Mouse (Mus musculus) limb, embryonic 14.5 days (tissue): Measurements from ENCODE around the gene Psrc1. TPM values are rescaled to one million over a fixed set of nuclear protein-coding genes. Genes with fewer than 3 reads are reported as not detected.

ENCODE experiments used
- ATAC-seq: fragments of 200-750 bp; cut with Nextera tagmentation; 2 replicates; pipeline ENCODE4 v1.8.0; 2017; ENCODE audit warnings: low read depth, moderate number of reproducible peaks, moderate TSS enrichment; ENCODE audit not compliant: low FRiP score
- DNase-seq: peaks from one replicate; pipeline ENCODE4 v3.0.0-alpha.2; 2015; ENCODE audit warnings: low spot score
- H3K27ac ChIP-seq: fragments of 300-500 bp; sonication (generic); replicated peaks from 2 replicates; pipeline ENCODE4 v1.5.1; 2014; ENCODE audit warnings: low read depth, mild to moderate bottlenecking, low read length, moderate library complexity, mixed read lengths
- H3K27me3 ChIP-seq: fragments of 300-500 bp; sonication (generic); 2 replicates; pipeline ENCODE4 v1.6.1; 2014; ENCODE audit warnings: low read length, mixed read lengths; ENCODE audit not compliant: control insufficient read depth, insufficient read depth
- H3K36me3 ChIP-seq: fragments of 300-500 bp; sonication (generic); 2 replicates; pipeline ENCODE4 v1.6.1; 2014; ENCODE audit warnings: mild to moderate bottlenecking, low read length, moderate library complexity, mixed read lengths; ENCODE audit not compliant: control insufficient read depth, insufficient read depth
- H3K4me1 ChIP-seq: fragments of 300-500 bp; sonication (generic); 2 replicates; pipeline ENCODE4 v1.6.1; 2014; ENCODE audit warnings: antibody characterized with exemption, low read length, mixed read lengths; ENCODE audit not compliant: control insufficient read depth, insufficient read depth
- H3K4me2 ChIP-seq: fragments of 300-500 bp; sonication (generic); replicated peaks from 2 replicates; pipeline ENCODE4 v1.6.1; 2014; ENCODE audit warnings: low read depth, mild to moderate bottlenecking, low read length, moderate library complexity; ENCODE audit not compliant: severe bottlenecking
- H3K4me3 ChIP-seq: fragments of 300-500 bp; sonication (generic); replicated peaks from 2 replicates; pipeline ENCODE4 v1.5.1; 2014; ENCODE audit warnings: low read length
- H3K9ac ChIP-seq: fragments of 300-500 bp; sonication (generic); 2 replicates; pipeline ENCODE4 v1.6.1; 2014; ENCODE audit warnings: mild to moderate bottlenecking, low read depth, low read length, moderate library complexity; ENCODE audit not compliant: severe bottlenecking
- H3K9me3 ChIP-seq: fragments of 300-500 bp; sonication (generic); 2 replicates; pipeline ENCODE4 v1.6.1; 2016; ENCODE audit warnings: low read length; ENCODE audit not compliant: control insufficient read depth
- POLR2A ChIP-seq: fragments of 200-500 bp; IDR thresholded peaks from 2 replicates; pipeline ENCODE4 v1.8.0; 2012; ENCODE audit warnings: inconsistent platforms, mild to moderate bottlenecking, moderate library complexity, borderline replicate concordance; ENCODE audit not compliant: insufficient read depth, insufficient read length; ENCODE audit errors: extremely low read depth
- WGBS: fragments of 180-500 bp; shearing (Covaris S2); extraction: QIAGEN DNeasy Blood & Tissue Kit; methylation state at CpG from one replicate; pipeline ENCODE4 v1.1.7; 2014; 5-methylcytosine and 5-hydroxymethylcytosine counted together
- polyA plus RNA-seq, 2 experiments: library from polyadenylated mRNA; depleted of rRNA in 1 of 2; stranded (reverse) in 1 of 2; unstranded in 1 of 2; fragments of >200 nt; fragmentation: Nextera tagmentation in 1 of 2; extraction: Ambion mirVana in 1 of 2; gene quantifications; 2 replicates each; pipeline versions ENCODE4 v1.2.1 to v1.2.3; 2012 to 2014

Gene Psrc1
- polyA plus RNA-seq, 2 experiments = 38.0 to 86.7 TPM

DNA sequence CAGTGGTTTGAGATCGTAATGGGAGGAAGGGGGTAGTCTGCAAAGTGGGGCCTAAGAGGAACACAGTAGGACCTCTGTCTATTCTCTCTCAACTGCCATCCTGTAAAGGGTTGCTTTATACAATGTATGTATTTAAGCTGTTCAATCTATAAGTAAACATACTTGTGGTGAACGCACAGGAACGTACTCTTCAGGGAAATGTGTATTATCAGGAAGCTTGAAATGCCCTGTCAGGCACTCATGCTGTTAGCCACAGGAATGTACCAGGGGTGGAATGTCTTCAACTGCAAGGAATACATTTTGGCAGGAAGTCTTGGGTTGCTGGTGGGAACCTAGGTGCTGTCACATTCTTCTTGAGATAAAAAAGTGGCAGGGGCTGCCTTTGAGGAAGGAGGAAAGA is 10.9 kb upstream of the Psrc1 start:
- Histone ChIP-seq H3K27ac (no peak overlapping the region), H3K4me2 (no peak overlapping the region), H3K4me3 (no peak overlapping the region), H3K36me3 (no peaks in the 10 kb centered on the region), H3K9me3 (no peaks in the 10 kb centered on the region), H3K4me1 (no peaks in the 10 kb centered on the region), H3K9ac (no peak overlapping the region), H3K27me3 (no peaks in the 10 kb centered on the region)
- ATAC-seq (no peak), DNase-seq (no peak)
- WGBS = 71% methylated on average over 3 of the region's 3 CpGs
- no peak for TF ChIP-seq POLR2A

DNA sequence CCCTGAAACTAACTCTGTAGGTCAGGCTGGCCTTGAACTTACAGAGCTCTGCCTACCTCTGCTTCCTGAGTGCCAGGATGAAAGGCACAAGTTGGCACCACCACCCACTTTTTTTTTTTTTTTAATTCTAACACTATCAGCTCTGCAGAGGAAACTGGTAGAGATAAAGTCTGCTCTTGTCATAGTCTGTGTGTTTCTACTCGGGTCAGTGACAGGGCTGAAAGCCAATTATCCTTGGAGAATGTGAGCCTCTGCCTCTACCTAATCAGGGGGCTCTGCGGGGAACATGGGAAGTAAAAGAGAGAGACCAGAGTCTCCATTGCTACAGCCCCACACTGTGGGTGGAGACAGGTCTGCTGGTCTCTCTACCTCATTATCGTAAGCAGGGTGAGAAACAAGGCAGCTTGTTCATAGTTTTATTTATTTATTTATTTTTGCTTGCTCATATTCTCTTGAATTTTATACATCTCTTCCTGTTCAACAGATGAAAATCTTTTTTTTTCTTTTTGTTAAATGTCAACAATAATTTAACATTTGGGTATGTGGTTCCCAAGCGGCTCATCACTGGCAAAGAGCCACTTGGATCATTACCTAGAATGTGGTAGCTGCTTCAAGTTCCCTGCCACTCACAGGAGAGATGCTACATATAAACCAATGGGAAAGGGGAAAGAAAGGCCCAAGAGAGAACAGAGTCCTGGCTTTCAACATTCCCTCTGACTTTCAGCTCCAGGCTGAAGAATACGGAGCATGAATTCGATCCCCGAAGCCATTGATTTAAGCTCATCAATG is 4.6 kb upstream of the Psrc1 start:
- WGBS = 82% methylated on average over 7 of the region's 7 CpGs

DNA sequence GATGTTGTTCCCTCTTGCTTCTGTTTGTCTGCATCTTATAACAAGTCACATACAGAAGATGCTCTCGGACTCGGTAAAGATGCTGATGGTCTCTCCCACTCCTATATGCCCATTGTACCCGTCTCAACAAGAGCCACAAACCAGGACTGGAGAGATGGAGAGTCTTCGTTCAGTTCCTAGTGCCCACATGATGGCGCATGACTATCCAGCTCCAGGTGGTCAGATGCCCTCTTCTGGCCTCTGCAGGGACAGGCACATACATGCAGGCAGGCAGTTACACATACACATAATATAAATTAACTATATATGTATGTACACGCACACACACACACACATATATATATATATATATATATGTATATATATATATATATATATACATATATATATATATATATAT is 2.9 kb upstream of the Psrc1 start:
- WGBS = 80% methylated on average over 6 of the region's 6 CpGs
- no peaks in the 10 kb centered on the region for H3K9me3 ChIP-seq
- ATAC-seq (no peak), DNase-seq (no peak)
- no peak overlapping the region for H3K4me2 ChIP-seq
- H3K36me3 ChIP-seq = peaks cover 7% of the 10 kb centered on the region
- no peak overlapping the region for H3K27ac ChIP-seq
- no peak overlapping the region for H3K9ac ChIP-seq
- no peaks in the 10 kb centered on the region for H3K27me3 ChIP-seq
- peaks cover 28% of the 10 kb centered on the region for H3K4me1 ChIP-seq
- no peak for TF ChIP-seq POLR2A
- H3K4me3 ChIP-seq = no peak overlapping the region

More for the DNA sequence above, 4.6 kb upstream of the Psrc1 start:
- Histone ChIP-seq H3K27ac (no peak overlapping the region), H3K27me3 (no peaks in the 10 kb centered on the region), H3K9ac (no peak overlapping the region), H3K4me3 (no peak overlapping the region), H3K9me3 (no peaks in the 10 kb centered on the region), H3K4me1 (peaks cover 15% of the 10 kb centered on the region), H3K36me3 (no peaks in the 10 kb centered on the region), H3K4me2 (no peak overlapping the region)
- ATAC-seq (no peak), DNase-seq (no peak)
- TF ChIP-seq POLR2A = no peak

DNA sequence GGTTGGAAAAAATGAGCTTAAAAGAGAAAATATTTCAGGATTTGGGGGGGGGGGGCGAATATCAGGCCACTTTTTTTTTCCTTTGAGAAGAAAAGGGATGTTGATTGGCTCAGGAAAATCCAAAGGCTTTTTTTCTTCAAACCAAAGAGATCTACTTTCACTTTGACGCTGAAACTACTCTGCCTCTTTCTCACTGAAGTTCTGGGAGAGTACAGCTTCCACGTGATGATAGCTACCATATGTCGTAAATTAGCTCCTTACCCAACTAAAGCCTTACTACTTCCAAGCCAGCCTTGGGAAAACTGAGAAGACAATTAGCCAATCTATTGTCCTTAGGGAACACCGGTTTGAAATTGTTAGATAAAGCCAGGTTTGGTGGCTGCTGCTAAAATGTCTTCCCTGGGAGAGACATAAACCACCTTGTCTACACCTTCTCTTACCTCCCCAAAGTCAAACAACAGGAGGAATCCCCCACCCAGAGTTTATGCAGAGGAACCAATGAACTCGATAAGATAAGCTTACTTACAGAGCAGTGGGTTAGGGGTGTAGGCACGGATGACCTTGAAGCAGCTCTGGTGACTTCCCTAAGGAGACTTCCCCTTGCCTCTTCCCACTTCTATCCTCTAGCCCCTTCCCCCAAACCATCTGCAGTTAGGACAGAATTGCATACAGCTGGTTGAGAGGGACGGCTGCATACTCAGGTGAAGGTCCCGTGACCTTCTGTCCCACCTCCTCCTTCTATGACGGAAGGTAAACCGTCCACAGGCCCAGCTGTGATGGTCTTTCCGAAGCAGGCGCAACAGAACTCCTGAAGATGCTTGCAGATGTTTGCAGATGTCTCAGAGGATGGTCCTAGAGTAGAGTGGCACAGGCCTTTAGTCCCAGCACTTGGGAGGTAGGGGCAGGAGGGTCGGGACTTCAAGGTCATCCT is 1.4 kb upstream of the Psrc1 start:
- no peak for ATAC-seq
- Histone ChIP-seq H3K27me3 (no peaks in the 10 kb centered on the region), H3K4me3 (peak overlapping the region; percentile 66; the same call in 1 of the 2 replicates), H3K36me3 (peaks cover 14% of the 10 kb centered on the region), H3K9ac (0 out of 2 replicates have a peak overlapping the region, but pooled peaks have one; percentile 16), H3K4me2 (peak overlapping the region; percentile 56), H3K9me3 (no peaks in the 10 kb centered on the region), H3K4me1 (peaks cover 28% of the 10 kb centered on the region), H3K27ac (0 out of 2 replicates have a peak overlapping the region, but pooled peaks have one; percentile 33)
- no peak for DNase-seq
- 51% methylated on average over 14 of the region's 14 CpGs for WGBS
- TF ChIP-seq POLR2A = no peak

DNA sequence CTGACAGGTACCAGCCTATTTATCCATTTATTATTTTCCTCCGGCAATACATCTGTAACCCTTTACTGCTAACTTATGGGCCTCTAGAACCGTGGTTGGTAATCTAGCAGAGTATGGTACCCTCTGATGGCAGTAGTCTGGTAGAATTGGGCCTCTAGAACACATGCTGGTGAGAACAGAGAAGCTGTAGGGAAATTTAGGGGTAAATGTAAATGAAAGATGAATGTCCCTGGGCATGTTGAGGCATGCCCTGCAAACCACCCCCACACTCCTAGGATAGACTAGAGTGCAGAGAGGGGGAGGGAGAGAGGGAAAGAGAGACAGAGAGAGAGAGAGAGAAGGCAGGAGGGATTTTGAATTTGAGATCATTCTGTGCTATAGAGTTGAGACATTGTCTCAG is 786 bp downstream of the Psrc1 start:
- Histone ChIP-seq H3K4me3 (peak overlapping the region; percentile 66), H3K9me3 (no peaks in the 10 kb centered on the region), H3K9ac (peak overlapping the region; percentile 48), H3K36me3 (peaks cover 14% of the 10 kb centered on the region), H3K27me3 (no peaks in the 10 kb centered on the region), H3K4me1 (peaks cover 31% of the 10 kb centered on the region), H3K27ac (no peak overlapping the region), H3K4me2 (peak overlapping the region; percentile 56)
- ATAC-seq (no peak), DNase-seq (no peak)
- 22% methylated on average over 2 of the region's 2 CpGs for WGBS
- TF ChIP-seq POLR2A = no peak
